Mouse (Mus musculus): ENCODE measurements at regions not wholly inside any gene's neighbourhood (a gene's known extent, or its start where the extent isn't known, plus 50 kb on each side); places are given as distances from the start of the nearest gene placed in this dataset.
A peak's percentile ranks its signal among the peaks of the same experiment; 100 is the strongest.
"Not testable (repeated sequence)": the region's sequence is repeated elsewhere in the genome, so short reads cannot be mapped to it uniquely, and the experiment has no call there.

GRCm38 (mm10) chr14:89922316-89922715 is 1451.1 kb upstream of the Pcdh20 start:
- H3K4me1 ChIP-seq (ENCODE audit: control insufficient read depth, insufficient read depth, low read length), result no peaks in the 10 kb centered on the region
- H3K27me3 ChIP-seq (ENCODE audit: control insufficient read depth, insufficient read depth, low read length), result no peaks in the 10 kb centered on the region
- no peaks in the 10 kb centered on the region for H3K9me3 ChIP-seq (ENCODE audit: control insufficient read depth, low read length)
- DNase-seq (ENCODE audit: low spot score), result no peak
- no peak overlapping the region for H3K4me3 ChIP-seq (ENCODE audit: low read depth, low read length)
- no peaks in the 10 kb centered on the region for H3K36me3 ChIP-seq (ENCODE audit: control insufficient read depth, insufficient read depth, low read length)
- no peak overlapping the region for H3K4me2 ChIP-seq (ENCODE audit: low read depth, severe bottlenecking)
- H3K9ac ChIP-seq (ENCODE audit: low read length), result no peak overlapping the region
- H3K27ac ChIP-seq (replicated peaks; ENCODE audit: low read depth, low read length), result no peak overlapping the region
- ATAC-seq (ENCODE audit: insufficient number of reproducible peaks, low FRiP score, low TSS enrichment, low read depth), result no peak
- 79% methylated on average over 1 of the region's 1 CpGs for WGBS

- not testable (repeated sequence) for H3K4me3 ChIP-seq (ENCODE audit: low read depth, low read length); H3K4me2 ChIP-seq (ENCODE audit: low read depth, severe bottlenecking); H3K36me3 ChIP-seq (ENCODE audit: control insufficient read depth, insufficient read depth, low read length); H3K9me3 ChIP-seq (ENCODE audit: control insufficient read depth, low read length); H3K9ac ChIP-seq (ENCODE audit: low read length); H3K27ac ChIP-seq (replicated peaks; ENCODE audit: low read depth, low read length); H3K27me3 ChIP-seq (ENCODE audit: control insufficient read depth, insufficient read depth, low read length); H3K4me1 ChIP-seq (ENCODE audit: control insufficient read depth, insufficient read depth, low read length); ATAC-seq (ENCODE audit: insufficient number of reproducible peaks, low FRiP score, low TSS enrichment, low read depth)
- WGBS, result 0% methylated on average over 1 of the region's 1 CpGs
- peak; percentile 50 for DNase-seq (ENCODE audit: low spot score)
Measured at GRCm38 (mm10) chr14:89920586-89920985, 1449.4 kb upstream of the Pcdh20 start.

GRCm38 (mm10) chr14:89898701-89899227 is 1427.6 kb upstream of the Pcdh20 start:
- not testable (repeated sequence) for H3K27ac ChIP-seq (replicated peaks; ENCODE audit: low read depth, low read length); H3K4me3 ChIP-seq (ENCODE audit: low read depth, low read length); DNase-seq (ENCODE audit: low spot score); ATAC-seq (ENCODE audit: insufficient number of reproducible peaks, low FRiP score, low TSS enrichment, low read depth); H3K9ac ChIP-seq (ENCODE audit: low read length); H3K4me2 ChIP-seq (ENCODE audit: low read depth, severe bottlenecking); H3K36me3 ChIP-seq (ENCODE audit: control insufficient read depth, insufficient read depth, low read length); H3K9me3 ChIP-seq (ENCODE audit: control insufficient read depth, low read length); H3K4me1 ChIP-seq (ENCODE audit: control insufficient read depth, insufficient read depth, low read length); H3K27me3 ChIP-seq (ENCODE audit: control insufficient read depth, insufficient read depth, low read length)
- WGBS, result 70% methylated on average over 22 of the region's 34 CpGs

GRCm38 (mm10) chr14:89898135-89898534 is 1426.9 kb upstream of the Pcdh20 start:
- DNase-seq (ENCODE audit: low spot score); H3K4me2 ChIP-seq (ENCODE audit: low read depth, severe bottlenecking); H3K27me3 ChIP-seq (ENCODE audit: control insufficient read depth, insufficient read depth, low read length); H3K36me3 ChIP-seq (ENCODE audit: control insufficient read depth, insufficient read depth, low read length); H3K4me1 ChIP-seq (ENCODE audit: control insufficient read depth, insufficient read depth, low read length); H3K4me3 ChIP-seq (ENCODE audit: low read depth, low read length); H3K9ac ChIP-seq (ENCODE audit: low read length); H3K27ac ChIP-seq (replicated peaks; ENCODE audit: low read depth, low read length); H3K9me3 ChIP-seq (ENCODE audit: control insufficient read depth, low read length); ATAC-seq (ENCODE audit: insufficient number of reproducible peaks, low FRiP score, low TSS enrichment, low read depth): not testable (repeated sequence)
- 90% methylated on average over 14 of the region's 22 CpGs for WGBS

- not testable (repeated sequence) for H3K36me3 ChIP-seq (ENCODE audit: control insufficient read depth, insufficient read depth, low read length); H3K27ac ChIP-seq (replicated peaks; ENCODE audit: low read depth, low read length); H3K27me3 ChIP-seq (ENCODE audit: control insufficient read depth, insufficient read depth, low read length); H3K9me3 ChIP-seq (ENCODE audit: control insufficient read depth, low read length); H3K4me1 ChIP-seq (ENCODE audit: control insufficient read depth, insufficient read depth, low read length); H3K4me2 ChIP-seq (ENCODE audit: low read depth, severe bottlenecking); DNase-seq (ENCODE audit: low spot score); H3K9ac ChIP-seq (ENCODE audit: low read length); ATAC-seq (ENCODE audit: insufficient number of reproducible peaks, low FRiP score, low TSS enrichment, low read depth); H3K4me3 ChIP-seq (ENCODE audit: low read depth, low read length)
- 65% methylated on average over 16 of the region's 16 CpGs for WGBS
Measured at GRCm38 (mm10) chr14:89896891-89897290, 1425.7 kb upstream of the Pcdh20 start.

Data from limb, embryonic 11.5 days (tissue).